Mouse (Mus musculus) bone marrow, adult 2 months (tissue): ENCODE results near the gene Hnrnpa3.

Source experiments
- CTCF ChIP-seq: fragments of 200-500 bp; IDR thresholded peaks from 2 replicates; pipeline ENCODE4 v1.5.1; 2011; ENCODE audit warnings: low read length, control low read depth; ENCODE audit not compliant: control insufficient read depth, insufficient read depth
- POLR2A ChIP-seq: fragments of 200-500 bp; IDR thresholded peaks from 2 replicates; pipeline ENCODE4 v1.6.1; 2011; ENCODE audit warnings: low read depth, mild to moderate bottlenecking, control low read depth, low read length, borderline replicate concordance; ENCODE audit not compliant: control insufficient read depth

- no peak for TF ChIP-seq POLR2A
- peak; percentile 59 for TF ChIP-seq CTCF
Observed at GRCm38 (mm10) chr2:75636261-75637054, 22.6 kb upstream of the Hnrnpa3 start.
